Comparison of ENCODE assay signal across 8 mouse cellular contexts in genomic region chr8:22193432-22194010, GRCm38 (mm10). TPM values are rescaled to one million over a fixed set of nuclear protein-coding genes. Genes with fewer than 3 reads are reported as not detected.
DNase-seq lines count a peak whose midpoint lies in the region; ATAC-seq and TF ChIP-seq lines count a peak whose summit lies in the region.

No protein-coding gene starts in this region.

- peak; percentile 16; the same call in 1 of the 2 replicates for TF ChIP-seq EP300 in lung, postnatal 0 days (IDR thresholded peaks at IDR 0.05)
- TF ChIP-seq EP300 in stomach, postnatal 0 days (optimal IDR thresholded peaks at IDR 0.05): no peak

- 19% methylated on average over 12 of the region's 12 CpGs for WGBS in neural tube, embryonic 11.5 days
- WGBS in hindbrain, embryonic 15.5 days: 16% methylated on average over 12 of the region's 12 CpGs
- WGBS in lung, postnatal 0 days: 6% methylated on average over 12 of the region's 12 CpGs
- WGBS in stomach, postnatal 0 days: 8% methylated on average over 12 of the region's 12 CpGs

- H3K4me3 ChIP-seq in neural tube, embryonic 11.5 days (ENCODE audit: low read depth, low read length): peak overlapping the region; percentile 71
- H3K4me3 ChIP-seq in hindbrain, embryonic 15.5 days: peak overlapping the region; percentile 89
- H3K4me3 ChIP-seq in lung, postnatal 0 days (ENCODE audit: low read depth, low read length): peak overlapping the region; percentile 78
- H3K4me3 ChIP-seq in stomach, postnatal 0 days (ENCODE audit: low read depth, low read length): peak overlapping the region; percentile 91

- no peak for TF ChIP-seq CTCF in lung, postnatal 0 days (IDR thresholded peaks at IDR 0.05)
- TF ChIP-seq CTCF in stomach, postnatal 0 days (IDR thresholded peaks at IDR 0.05; ENCODE audit: low read depth): no peak

- H3K27ac ChIP-seq in neural tube, embryonic 11.5 days (ENCODE audit: low read depth, low read length): peak overlapping the region; percentile 96
- H3K27ac ChIP-seq in hindbrain, embryonic 15.5 days (replicated peaks): peak overlapping the region; percentile 97
- peak overlapping the region; percentile 99 for H3K27ac ChIP-seq in lung, postnatal 0 days (ENCODE audit: low read length)
- peak overlapping the region; percentile 99 for H3K27ac ChIP-seq in stomach, postnatal 0 days (replicated peaks)

- no peak for DNase-seq in neural tube, embryonic 11.5 days (ENCODE audit: low spot score)
- DNase-seq in neural tube, embryonic 10.5 days (ENCODE audit: extremely low spot score, low spot score): no peak
- peak; percentile 74 for DNase-seq in lung, postnatal 0 days (ENCODE audit: low spot score)
- peak; percentile 48 for DNase-seq in stomach, postnatal 0 days (ENCODE audit: low spot score)
- DNase-seq in cerebellum, postnatal 25 days: no peak
- DNase-seq in spleen, postnatal 14 days (ENCODE audit: low spot score in 2 of 2): no peak

- H3K4me1 ChIP-seq in neural tube, embryonic 11.5 days (ENCODE audit: control insufficient read depth, insufficient read depth, low read length): 0 out of 2 replicates have a peak, but pooled peaks cover 3% of the 10 kb centered on the region
- peaks cover 14% of the 10 kb centered on the region for H3K4me1 ChIP-seq in hindbrain, embryonic 15.5 days (replicated peaks)
- peaks cover 6% of the 10 kb centered on the region; the same call in 1 of the 2 replicates for H3K4me1 ChIP-seq in lung, postnatal 0 days (ENCODE audit: insufficient read depth, low read depth, low read length)
- peaks cover 3% of the 10 kb centered on the region; the same call in 1 of the 2 replicates for H3K4me1 ChIP-seq in stomach, postnatal 0 days (replicated peaks; ENCODE audit: control insufficient read depth, insufficient read depth)

- H3K9me3 ChIP-seq in neural tube, embryonic 11.5 days (ENCODE audit: control insufficient read depth, low read length): no peaks in the 10 kb centered on the region
- no peaks in the 10 kb centered on the region for H3K9me3 ChIP-seq in hindbrain, embryonic 15.5 days
- no peaks in the 10 kb centered on the region for H3K9me3 ChIP-seq in lung, postnatal 0 days (ENCODE audit: low read length)
- no peaks in the 10 kb centered on the region for H3K9me3 ChIP-seq in stomach, postnatal 0 days (ENCODE audit: control insufficient read depth, low read length)

- peak overlapping the region; percentile 52 for H3K4me2 ChIP-seq in neural tube, embryonic 11.5 days (ENCODE audit: low read depth)
- H3K4me2 ChIP-seq in hindbrain, embryonic 15.5 days: peak overlapping the region; percentile 77
- peak overlapping the region; percentile 64 for H3K4me2 ChIP-seq in lung, postnatal 0 days (replicated peaks; ENCODE audit: low read depth, low read length)
- H3K4me2 ChIP-seq in stomach, postnatal 0 days (replicated peaks; ENCODE audit: low read depth): peak overlapping the region; percentile 67

- no peak for ATAC-seq in neural tube, embryonic 11.5 days (ENCODE audit: insufficient read depth, low FRiP score, low TSS enrichment)
- ATAC-seq in common myeloid progenitor, adult 5-6 weeks (replicated peaks; ENCODE audit: low read depth, poor library complexity, severe bottlenecking): peak; percentile 54
- no peak for ATAC-seq in hindbrain, embryonic 15.5 days (ENCODE audit: low FRiP score, low read depth)
- ATAC-seq in lung, postnatal 0 days: peak; percentile 25
- ATAC-seq in stomach, postnatal 0 days (ENCODE audit: low FRiP score, low TSS enrichment): peak; percentile 59

- H3K9ac ChIP-seq in neural tube, embryonic 11.5 days (ENCODE audit: low read length): peak overlapping the region; percentile 95
- H3K9ac ChIP-seq in hindbrain, embryonic 15.5 days: peak overlapping the region; percentile 96
- peak overlapping the region; percentile 83 for H3K9ac ChIP-seq in lung, postnatal 0 days (replicated peaks; ENCODE audit: low read depth)
- peak overlapping the region; percentile 96 for H3K9ac ChIP-seq in stomach, postnatal 0 days (ENCODE audit: low read length)

- no peaks in the 10 kb centered on the region for H3K36me3 ChIP-seq in neural tube, embryonic 11.5 days (ENCODE audit: control insufficient read depth, insufficient read depth, low read length)
- H3K36me3 ChIP-seq in hindbrain, embryonic 15.5 days: no peaks in the 10 kb centered on the region
- no peaks in the 10 kb centered on the region for H3K36me3 ChIP-seq in lung, postnatal 0 days (ENCODE audit: insufficient read depth, low read length)
- H3K36me3 ChIP-seq in stomach, postnatal 0 days (ENCODE audit: control insufficient read depth, insufficient read depth, low read length): no peaks in the 10 kb centered on the region

- H3K27me3 ChIP-seq in neural tube, embryonic 11.5 days (ENCODE audit: control insufficient read depth, insufficient read depth, low read length): no peaks in the 10 kb centered on the region
- H3K27me3 ChIP-seq in hindbrain, embryonic 15.5 days: no peaks in the 10 kb centered on the region
- no peaks in the 10 kb centered on the region for H3K27me3 ChIP-seq in lung, postnatal 0 days (replicated peaks; ENCODE audit: insufficient read depth, low read length)
- no peaks in the 10 kb centered on the region for H3K27me3 ChIP-seq in stomach, postnatal 0 days (ENCODE audit: control insufficient read depth, insufficient read depth, low read length)

RNA-seq across cellular contexts. Expression of gene Vps36, which starts 0.9 kb away (rescaled TPM):
- 42.6 and 43.4 TPM in 2 replicates for polyA plus RNA-seq in neural tube, embryonic 11.5 days (2014; fragmentation: Nextera tagmentation; extraction: Ambion mirVana)
- 39.9 and 43.4 TPM in 2 replicates for total RNA-seq in common myeloid progenitor, adult 5-6 weeks (2017)
- polyA plus RNA-seq in hindbrain, embryonic 15.5 days (2015; fragmentation: Nextera tagmentation; extraction: Ambion mirVana): 41.2 and 42.5 TPM in 2 replicates
- 36.8 and 41.7 TPM in 2 replicates for polyA plus RNA-seq in lung, postnatal 0 days (2015; fragmentation: Nextera tagmentation; extraction: Ambion mirVana)
- polyA plus RNA-seq in stomach, postnatal 0 days (2015; fragmentation: Nextera tagmentation; extraction: Ambion mirVana): 29.4 and 30.8 TPM in 2 replicates

RNA-seq across cellular contexts. Expression of gene Ckap2, which starts 7.9 kb away (rescaled TPM):
- 55.0 and 60.6 TPM in 2 replicates for polyA plus RNA-seq in neural tube, embryonic 11.5 days (2014; fragmentation: Nextera tagmentation; extraction: Ambion mirVana)
- 52.3 and 54.7 TPM in 2 replicates for total RNA-seq in common myeloid progenitor, adult 5-6 weeks (2017)
- 15.1 and 16.3 TPM in 2 replicates for polyA plus RNA-seq in hindbrain, embryonic 15.5 days (2015; fragmentation: Nextera tagmentation; extraction: Ambion mirVana)
- 2.8 and 4.5 TPM in 2 replicates for polyA plus RNA-seq in lung, postnatal 0 days (2015; fragmentation: Nextera tagmentation; extraction: Ambion mirVana)
- polyA plus RNA-seq in stomach, postnatal 0 days (2015; fragmentation: Nextera tagmentation; extraction: Ambion mirVana): 14.7 and 17.0 TPM in 2 replicates

RNA-seq across cellular contexts. Expression of gene Nek3, which starts 27.3 kb away (rescaled TPM):
- 7.4 and 7.7 TPM in 2 replicates for polyA plus RNA-seq in neural tube, embryonic 11.5 days (2014; fragmentation: Nextera tagmentation; extraction: Ambion mirVana)
- 2.8 and 5.7 TPM in 2 replicates for total RNA-seq in common myeloid progenitor, adult 5-6 weeks (2017)
- 7.6 and 8.4 TPM in 2 replicates for polyA plus RNA-seq in hindbrain, embryonic 15.5 days (2015; fragmentation: Nextera tagmentation; extraction: Ambion mirVana)
- 3.4 and 3.5 TPM in 2 replicates for polyA plus RNA-seq in lung, postnatal 0 days (2015; fragmentation: Nextera tagmentation; extraction: Ambion mirVana)
- 2.6 TPM in 2 replicates for polyA plus RNA-seq in stomach, postnatal 0 days (2015; fragmentation: Nextera tagmentation; extraction: Ambion mirVana)

RNA-seq across cellular contexts. Expression of gene Thsd1, which starts 33.6 kb away (rescaled TPM):
- 10.2 and 12.8 TPM in 2 replicates for polyA plus RNA-seq in neural tube, embryonic 11.5 days (2014; fragmentation: Nextera tagmentation; extraction: Ambion mirVana)
- total RNA-seq in common myeloid progenitor, adult 5-6 weeks (2017): 4.9 and 6.0 TPM in 2 replicates
- 8.1 TPM in 2 replicates for polyA plus RNA-seq in hindbrain, embryonic 15.5 days (2015; fragmentation: Nextera tagmentation; extraction: Ambion mirVana)
- 32.0 and 33.3 TPM in 2 replicates for polyA plus RNA-seq in lung, postnatal 0 days (2015; fragmentation: Nextera tagmentation; extraction: Ambion mirVana)
- polyA plus RNA-seq in stomach, postnatal 0 days (2015; fragmentation: Nextera tagmentation; extraction: Ambion mirVana): 7.3 and 8.0 TPM in 2 replicates

Comparison
In these comparisons a context has a peak if more than half of its experiments do, and no peak if none do; other contexts are left out.
1. ATAC-seq: peak in common myeloid progenitor, adult 5-6 weeks (single experiment), lung, postnatal 0 days (single experiment) and stomach, postnatal 0 days (single experiment); none in neural tube, embryonic 11.5 days (single experiment) and hindbrain, embryonic 15.5 days (single experiment).
2. DNase-seq: peak in lung, postnatal 0 days (single experiment) and stomach, postnatal 0 days (single experiment); none in neural tube, embryonic 11.5 days (single experiment), neural tube, embryonic 10.5 days (single experiment), cerebellum, postnatal 25 days (0 of 2) and spleen, postnatal 14 days (0 of 2).
3. Peak in every context shown above with its lines, with median percentiles within 50 percentile points of each other: H3K27ac ChIP-seq, H3K4me2 ChIP-seq, H3K4me3 ChIP-seq and H3K9ac ChIP-seq.